Mouse (Mus musculus) lung, adult 2 months (tissue): ENCODE results near the gene Dock11. TPM values are rescaled to one million over a fixed set of nuclear protein-coding genes. Genes with fewer than 3 reads are reported as not detected.
A peak's percentile ranks its signal among the peaks of the same experiment; 100 is the strongest.

Source experiments
- DNase-seq: peaks from one replicate; pipeline ENCODE4 v3.0.0; 2022
- H3K4me1 ChIP-seq: fragments of 200-500 bp; 2 replicates; pipeline ENCODE4 v1.6.1; 2011; ENCODE audit warnings: low read length; ENCODE audit not compliant: control insufficient read depth, insufficient read depth
- H3K4me3 ChIP-seq: fragments of 200-500 bp; replicated peaks from 2 replicates; pipeline ENCODE3; 2011; ENCODE audit warnings: low read depth, mild to moderate bottlenecking, control low read depth, low read length; ENCODE audit errors: extremely low read depth
- CTCF ChIP-seq: fragments of 200-500 bp; IDR thresholded peaks from 2 replicates; pipeline ENCODE4 v1.5.1; 2011; ENCODE audit warnings: mild to moderate bottlenecking, low read length, control low read depth; ENCODE audit not compliant: insufficient read depth
- POLR2A ChIP-seq: fragments of 200-500 bp; IDR thresholded peaks from 2 replicates; pipeline ENCODE4 v1.6.1; 2011; ENCODE audit warnings: low read depth, mild to moderate bottlenecking, control low read depth, low read length, borderline replicate concordance; ENCODE audit errors: extremely low read depth
- WGBS: fragments of 180-500 bp; shearing (Covaris S2); methylation state at CpG from one replicate; pipeline ENCODE4 v1.1.7; 2018; 5-methylcytosine and 5-hydroxymethylcytosine counted together
- polyA plus RNA-seq: library from polyadenylated mRNA; depleted of rRNA; stranded (reverse); fragments of >200 nt; gene quantifications from 2 replicates; pipeline ENCODE4 v1.2.3, GENCODE M21; 2012; rRNA removed

Gene Dock11
- 1.0 and 1.5 TPM in 2 replicates for polyA plus RNA-seq

GRCm38 (mm10) chrX:35888087-35888895 lies at the start of gene Dock11:
Gene Dock11, plus strand, starts transcription at chrX:35888832.
- Histone ChIP-seq H3K4me1 (no peaks in the 10 kb centered on the region), H3K4me3 (peak within 1 kb of the TSS; percentile 62)
- 28% methylated on average over 37 of the region's 38 CpGs for WGBS
- peak; percentile 22 for DNase-seq
- no peak for TF ChIP-seq CTCF
- TF ChIP-seq POLR2A = no peak

GRCm38 (mm10) chrX:35879703-35880102 lies 8.9 kb upstream of the Dock11 start:
- no peaks in the 10 kb centered on the region for H3K4me1 ChIP-seq
- no peak overlapping the region for H3K4me3 ChIP-seq
- no peak for DNase-seq
- TF ChIP-seq CTCF (no peak), POLR2A (no peak)
- 68% methylated on average over 1 of the region's 1 CpGs for WGBS

GRCm38 (mm10) chrX:35888945-35889799 lies 540 bp downstream of the Dock11 start:
- DNase-seq = peak; percentile 5
- 26% methylated on average over 57 of the region's 58 CpGs for WGBS
- H3K4me3 ChIP-seq = peak overlapping the region; percentile 62
- H3K4me1 ChIP-seq = no peaks in the 10 kb centered on the region
- TF ChIP-seq POLR2A (no peak), CTCF (no peak)

- Histone ChIP-seq H3K4me1 (no peaks in the 10 kb centered on the region), H3K4me3 (peak overlapping the region; percentile 62)
- WGBS = 19% methylated on average over 8 of the region's 8 CpGs
- no peak for TF ChIP-seq POLR2A
- TF ChIP-seq CTCF = no peak
- DNase-seq = no peak
Observed at GRCm38 (mm10) chrX:35889800-35890106, 1.1 kb downstream of the Dock11 start.

GRCm38 (mm10) chrX:35891534-35892125 lies 3.0 kb downstream of the Dock11 start:
- no peaks in the 10 kb centered on the region for H3K4me1 ChIP-seq
- TF ChIP-seq CTCF (no peak), POLR2A (no peak)
- H3K4me3 ChIP-seq = no peak overlapping the region
- DNase-seq = no peak
- WGBS = 60% methylated on average over 5 of the region's 5 CpGs

DNA sequence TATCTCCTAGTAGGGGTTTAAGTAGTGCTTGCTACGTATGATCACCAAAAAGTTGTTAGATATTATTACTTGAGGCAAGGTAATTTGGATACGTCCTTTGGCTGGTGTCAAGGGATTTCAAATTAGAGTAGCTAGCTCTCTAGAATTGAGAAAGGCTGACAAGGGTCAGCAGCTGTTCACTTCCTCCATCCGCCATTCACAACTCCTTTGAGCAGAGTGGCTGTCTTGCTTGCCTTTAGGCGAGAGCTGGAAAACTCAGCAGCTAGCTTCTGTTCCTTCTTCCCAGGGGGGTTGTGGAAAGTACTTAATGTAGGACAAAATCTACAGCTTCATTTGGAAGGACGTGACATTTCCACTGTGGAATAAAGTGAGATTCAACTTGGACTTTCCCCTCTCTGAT lies 3.7 kb downstream of the Dock11 start:
- H3K4me3 ChIP-seq = no peak overlapping the region
- DNase-seq = no peak
- no peaks in the 10 kb centered on the region for H3K4me1 ChIP-seq
- 69% methylated on average over 5 of the region's 5 CpGs for WGBS
- TF ChIP-seq POLR2A = no peak
- no peak for TF ChIP-seq CTCF

DNA sequence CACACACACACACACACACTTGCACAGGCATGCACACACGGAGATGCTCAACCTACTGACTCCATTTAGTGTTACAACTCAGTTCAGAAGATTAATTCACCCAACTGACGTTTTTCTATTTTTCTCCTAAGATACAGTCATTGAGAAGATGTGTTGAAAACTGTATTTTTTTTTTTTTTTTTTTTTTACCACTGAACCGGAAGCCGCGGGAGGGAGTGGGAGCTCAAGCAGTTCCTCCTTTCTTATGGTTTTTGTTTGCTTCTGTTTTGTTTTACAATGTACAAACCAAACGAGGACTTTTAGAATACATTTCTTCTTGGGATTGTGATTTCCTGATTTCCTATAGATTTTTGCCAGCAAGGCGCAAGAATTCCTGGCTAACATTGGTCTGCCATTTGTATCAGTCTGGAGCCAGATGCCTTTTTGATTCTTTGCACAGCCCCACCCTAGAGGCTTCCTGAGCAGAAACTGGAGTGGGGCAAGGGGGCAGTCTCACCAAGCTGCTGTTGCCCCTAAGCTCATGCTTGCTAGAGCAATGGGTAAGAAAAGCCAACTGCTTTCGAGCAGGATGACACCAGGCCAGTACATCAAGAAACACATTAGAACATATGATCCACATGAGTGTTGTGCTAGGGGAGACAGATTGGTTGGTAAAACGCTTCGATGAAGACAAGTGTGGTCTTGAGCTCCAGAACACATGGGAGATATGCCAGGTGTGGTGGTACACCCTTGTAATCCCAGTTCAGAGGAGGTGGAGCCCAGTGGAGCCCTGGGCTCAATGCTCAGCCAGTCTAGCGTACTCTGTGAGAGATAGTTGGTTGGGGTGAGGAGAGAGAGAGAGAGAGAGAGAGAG lies 9.2 kb downstream of the Dock11 start:
- TF ChIP-seq POLR2A (no peak), CTCF (no peak)
- WGBS = 60% methylated on average over 11 of the region's 11 CpGs
- H3K4me1 ChIP-seq = no peaks in the 10 kb centered on the region
- DNase-seq = no peak
- no peak overlapping the region for H3K4me3 ChIP-seq

- no peak overlapping the region for H3K4me3 ChIP-seq
- H3K4me1 ChIP-seq = no peaks in the 10 kb centered on the region
- TF ChIP-seq POLR2A = no peak
- TF ChIP-seq CTCF = no peak
- 100% methylated on average over 2 of the region's 2 CpGs for WGBS
- no peak for DNase-seq
Observed at GRCm38 (mm10) chrX:35898501-35898766, 9.8 kb downstream of the Dock11 start.

DNA sequence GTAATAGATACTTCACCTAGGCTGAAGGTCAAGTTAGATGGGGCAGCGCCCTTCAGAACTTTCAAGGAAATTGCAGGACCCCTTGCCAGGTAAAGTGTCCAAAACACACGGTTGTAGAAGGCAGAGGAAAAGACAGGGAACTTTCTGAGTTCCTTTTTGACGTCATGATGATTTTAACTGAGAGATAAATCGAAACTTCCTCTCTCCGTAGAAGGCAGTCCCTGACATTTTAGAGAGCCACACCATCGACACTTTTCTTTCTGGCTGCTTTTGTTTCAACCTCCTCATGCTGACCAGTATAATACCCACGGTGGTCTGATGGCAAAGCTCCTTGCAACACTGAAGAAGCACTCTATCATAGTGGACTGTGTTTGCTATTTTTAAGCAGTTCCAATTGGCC lies 15.7 kb downstream of the Dock11 start:
- 55% methylated on average over 7 of the region's 7 CpGs for WGBS
- H3K4me1 ChIP-seq = no peaks in the 10 kb centered on the region
- no peak for TF ChIP-seq CTCF
- no peak for TF ChIP-seq POLR2A
- DNase-seq = no peak
- no peak overlapping the region for H3K4me3 ChIP-seq
